Comparison of ENCODE assay signal across 18 mouse cellular contexts in genomic region chr5:111823842-111824241, GRCm38 (mm10).
A peak's percentile ranks its signal among the peaks of the same experiment; 100 is the strongest.
DNase-seq lines count a peak whose midpoint lies in the region; ATAC-seq and TF ChIP-seq lines count a peak whose summit lies in the region.
"Had no signal": no experiment of that assay in that cellular context is flagged by ENCODE, and none has a peak within 500 bp of the region (broad histone marks: within the 10 kb centered on the region; RNA-seq: fewer than 3 reads in every experiment).

No protein-coding gene starts in this region.

- no peak overlapping the region for H3K9ac ChIP-seq in heart, postnatal 0 days (replicated peaks; ENCODE audit: low read depth, low read length)
- no peak overlapping the region for H3K9ac ChIP-seq in midbrain, embryonic 16.5 days (ENCODE audit: low read depth, low read length)
- H3K9ac ChIP-seq in midbrain, postnatal 0 days (replicated peaks; ENCODE audit: low read length, poor library complexity, severe bottlenecking), result no peak overlapping the region
- H3K9ac ChIP-seq in stomach, postnatal 0 days (ENCODE audit: low read length), result no peak overlapping the region
- H3K9ac ChIP-seq: forebrain, postnatal 0 days; hindbrain, embryonic 14.5 days; limb, embryonic 13.5 days had no signal

- no peaks in the 10 kb centered on the region for H3K4me1 ChIP-seq in heart, postnatal 0 days (ENCODE audit: control insufficient read depth, insufficient read depth)
- H3K4me1 ChIP-seq in midbrain, embryonic 10.5 days, result peaks cover 18% of the 10 kb centered on the region
- peaks cover 3% of the 10 kb centered on the region; the same call in 1 of the 2 replicates for H3K4me1 ChIP-seq in midbrain, embryonic 16.5 days (ENCODE audit: control insufficient read depth, insufficient read depth, low read length)
- no peaks in the 10 kb centered on the region; the same call in 1 of the 2 replicates for H3K4me1 ChIP-seq in midbrain, postnatal 0 days (ENCODE audit: insufficient read depth, low read length)
- H3K4me1 ChIP-seq in stomach, postnatal 0 days (replicated peaks; ENCODE audit: control insufficient read depth, insufficient read depth), result no peaks in the 10 kb centered on the region

- H3K36me3 ChIP-seq in heart, postnatal 0 days (replicated peaks; ENCODE audit: control insufficient read depth, insufficient read depth, low read length), result no peaks in the 10 kb centered on the region
- H3K36me3 ChIP-seq in midbrain, embryonic 10.5 days, result no peaks in the 10 kb centered on the region
- H3K36me3 ChIP-seq in midbrain, embryonic 16.5 days (ENCODE audit: control insufficient read depth, insufficient read depth, low read length), result no peaks in the 10 kb centered on the region
- no peaks in the 10 kb centered on the region for H3K36me3 ChIP-seq in midbrain, postnatal 0 days (ENCODE audit: insufficient read depth, low read length)
- H3K36me3 ChIP-seq in stomach, postnatal 0 days (ENCODE audit: control insufficient read depth, insufficient read depth, low read length), result no peaks in the 10 kb centered on the region
- H3K36me3 ChIP-seq: limb, embryonic 13.5 days had no signal

- no peak overlapping the region for H3K4me2 ChIP-seq in heart, postnatal 0 days (ENCODE audit: low read depth, low read length)
- no peak overlapping the region for H3K4me2 ChIP-seq in midbrain, embryonic 16.5 days (ENCODE audit: low read length)
- no peak overlapping the region for H3K4me2 ChIP-seq in midbrain, postnatal 0 days (ENCODE audit: low read depth, low read length, poor library complexity, severe bottlenecking)
- no peak overlapping the region for H3K4me2 ChIP-seq in stomach, postnatal 0 days (replicated peaks; ENCODE audit: low read depth)
- H3K4me2 ChIP-seq: hindbrain, embryonic 14.5 days; limb, embryonic 13.5 days had no signal

- TF ChIP-seq EP300 in heart, postnatal 0 days (IDR thresholded peaks at IDR 0.05; ENCODE audit: low read depth), result no peak
- TF ChIP-seq EP300 in stomach, postnatal 0 days (optimal IDR thresholded peaks at IDR 0.05), result no peak

- H3K27me3 ChIP-seq in heart, postnatal 0 days (ENCODE audit: control insufficient read depth, insufficient read depth, low read length), result peaks cover 10% of the 10 kb centered on the region
- peaks cover 44% of the 10 kb centered on the region for H3K27me3 ChIP-seq in midbrain, embryonic 10.5 days (ENCODE audit: low read depth, poor library complexity, severe bottlenecking)
- no peaks in the 10 kb centered on the region for H3K27me3 ChIP-seq in midbrain, embryonic 16.5 days (ENCODE audit: control insufficient read depth, insufficient read depth, low read depth, low read length)
- H3K27me3 ChIP-seq in midbrain, postnatal 0 days (ENCODE audit: insufficient read depth, low read length), result no peaks in the 10 kb centered on the region
- no peaks in the 10 kb centered on the region for H3K27me3 ChIP-seq in stomach, postnatal 0 days (ENCODE audit: control insufficient read depth, insufficient read depth, low read length)

- no peak for DNase-seq in heart, postnatal 0 days (ENCODE audit: low spot score)
- no peak for DNase-seq in heart, postnatal 4 days
- DNase-seq in midbrain, embryonic 10.5 days (ENCODE audit: low spot score), result no peak
- DNase-seq in midbrain, postnatal 0 days (ENCODE audit: low spot score), result peak; percentile 31
- no peak for DNase-seq in stomach, postnatal 0 days (ENCODE audit: low spot score)
- no peak for DNase-seq in T-cell, adult 2 months (ENCODE audit: low spot score)
- no peak for DNase-seq in ovary, adult 18-20 months (ENCODE audit: low spot score)
- DNase-seq: adrenal gland, adult 2 months; B cell, adult 2 months; cerebellum, adult 18-20 months; forebrain, postnatal 0 days; kidney, adult 8-10 months; layer of hippocampus, postnatal 36 days; spleen, adult 18-20 months had no signal

- no peak for TF ChIP-seq CTCF in heart, postnatal 0 days (IDR thresholded peaks at IDR 0.05; ENCODE audit: low read depth)
- TF ChIP-seq CTCF in midbrain, postnatal 0 days (IDR thresholded peaks at IDR 0.05), result no peak
- TF ChIP-seq CTCF in stomach, postnatal 0 days (IDR thresholded peaks at IDR 0.05; ENCODE audit: low read depth), result no peak

- H3K9me3 ChIP-seq in heart, postnatal 0 days (replicated peaks; ENCODE audit: control insufficient read depth, low read length), result no peaks in the 10 kb centered on the region
- no peaks in the 10 kb centered on the region for H3K9me3 ChIP-seq in midbrain, embryonic 10.5 days (replicated peaks)
- no peaks in the 10 kb centered on the region for H3K9me3 ChIP-seq in midbrain, embryonic 16.5 days (replicated peaks; ENCODE audit: control insufficient read depth, low read length, poor library complexity, severe bottlenecking)
- no peaks in the 10 kb centered on the region for H3K9me3 ChIP-seq in midbrain, postnatal 0 days (ENCODE audit: low read length)
- no peaks in the 10 kb centered on the region for H3K9me3 ChIP-seq in stomach, postnatal 0 days (ENCODE audit: control insufficient read depth, low read length)
- H3K9me3 ChIP-seq: limb, embryonic 13.5 days had no signal

- no peak for ATAC-seq in heart, postnatal 0 days (ENCODE audit: insufficient read depth, low read depth)
- ATAC-seq in midbrain, embryonic 16.5 days, result no peak
- no peak for ATAC-seq in midbrain, postnatal 0 days (ENCODE audit: low FRiP score)
- no peak for ATAC-seq in stomach, postnatal 0 days (ENCODE audit: low FRiP score, low TSS enrichment)
- ATAC-seq: forebrain, postnatal 0 days had no signal

- 38% methylated on average over 5 of the region's 5 CpGs for whole genome bisulfite sequencing in heart, postnatal 0 days
- 11% methylated on average over 5 of the region's 5 CpGs for WGBS in midbrain, embryonic 10.5 days
- WGBS in midbrain, embryonic 16.5 days, result 17% methylated on average over 5 of the region's 5 CpGs
- WGBS in midbrain, postnatal 0 days, result 30% methylated on average over 5 of the region's 5 CpGs
- WGBS in stomach, postnatal 0 days, result 39% methylated on average over 5 of the region's 5 CpGs

- no peak overlapping the region for H3K4me3 ChIP-seq in heart, postnatal 0 days (ENCODE audit: low read depth, low read length)
- no peak overlapping the region for H3K4me3 ChIP-seq in midbrain, embryonic 10.5 days
- H3K4me3 ChIP-seq in midbrain, embryonic 16.5 days (ENCODE audit: low read depth, low read length), result no peak overlapping the region
- H3K4me3 ChIP-seq in midbrain, postnatal 0 days (ENCODE audit: low read depth, low read length), result no peak overlapping the region
- H3K4me3 ChIP-seq in stomach, postnatal 0 days (ENCODE audit: low read depth, low read length), result no peak overlapping the region
- H3K4me3 ChIP-seq: heart, adult 2 months; limb, embryonic 13.5 days had no signal

- H3K27ac ChIP-seq in heart, postnatal 0 days (ENCODE audit: low read depth), result peak overlapping the region; percentile 31; the same call in 1 of the 2 replicates
- 0 out of 2 replicates have a peak overlapping the region, but pooled peaks have one; percentile 1 for H3K27ac ChIP-seq in midbrain, embryonic 10.5 days (replicated peaks)
- no peak overlapping the region for H3K27ac ChIP-seq in midbrain, embryonic 16.5 days (ENCODE audit: low read length)
- no peak overlapping the region for H3K27ac ChIP-seq in midbrain, postnatal 0 days (ENCODE audit: low read depth, low read length)
- peak overlapping the region; percentile 69; the same call in 1 of the 2 replicates for H3K27ac ChIP-seq in stomach, postnatal 0 days (replicated peaks)
- H3K27ac ChIP-seq: heart, adult 2 months; hindbrain, embryonic 14.5 days; limb, embryonic 13.5 days had no signal

Comparison
In these comparisons a context has a peak if more than half of its experiments do, and no peak if none do; other contexts are left out.
1. H3K27ac ChIP-seq: peak in heart, postnatal 0 days (single experiment), midbrain, embryonic 10.5 days (single experiment) and stomach, postnatal 0 days (single experiment); none in midbrain, embryonic 16.5 days (single experiment) and midbrain, postnatal 0 days (single experiment).